Mouse (Mus musculus) c-Kit-positive CD71-positive TER-119-positive erythroid progenitor cells, embryonic 14.5 days (primary cell): ENCODE data around the gene Umad1.
"Not testable (repeated sequence)": the region's sequence is repeated elsewhere in the genome, so short reads cannot be mapped to it uniquely, and the experiment has no call there.

Experiments used
- DNase-seq: peaks from one replicate; pipeline ENCODE4 v3.0.0-alpha.2; 2013; ENCODE audit warnings: low spot score

Gene Umad1

GRCm38 (mm10) chr6:8316201-8316600 is 57.1 kb downstream of the Umad1 start:
- peak; percentile 60 for DNase-seq

- no peak for DNase-seq
These were observed 60.5 kb downstream of the Umad1 start for GRCm38 (mm10) chr6:8319591-8319990.

DNA sequence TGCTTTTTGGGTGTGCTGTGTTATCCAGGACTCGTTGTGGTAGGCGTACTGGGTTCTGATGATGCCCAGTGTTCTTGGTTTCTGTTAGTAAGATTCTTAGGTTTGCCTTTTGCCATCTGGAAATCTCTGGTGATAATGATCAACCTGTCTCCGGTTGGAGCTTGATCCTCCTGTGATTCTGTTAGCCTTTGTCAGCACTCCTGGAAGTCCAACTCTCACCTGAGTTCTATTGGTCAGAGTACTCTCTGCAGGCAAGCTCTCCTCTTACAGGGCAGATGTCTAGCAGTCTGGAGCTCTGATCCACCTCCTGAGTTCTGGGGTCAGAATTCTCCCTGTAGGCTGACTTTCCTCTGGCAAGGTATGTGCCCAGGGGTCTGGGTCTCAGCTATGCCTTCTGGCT is 72.4 kb downstream of the Umad1 start:
- not testable (repeated sequence) for DNase-seq

GRCm38 (mm10) chr6:8333380-8333779 is 74.3 kb downstream of the Umad1 start:
- DNase-seq = no peak

DNA sequence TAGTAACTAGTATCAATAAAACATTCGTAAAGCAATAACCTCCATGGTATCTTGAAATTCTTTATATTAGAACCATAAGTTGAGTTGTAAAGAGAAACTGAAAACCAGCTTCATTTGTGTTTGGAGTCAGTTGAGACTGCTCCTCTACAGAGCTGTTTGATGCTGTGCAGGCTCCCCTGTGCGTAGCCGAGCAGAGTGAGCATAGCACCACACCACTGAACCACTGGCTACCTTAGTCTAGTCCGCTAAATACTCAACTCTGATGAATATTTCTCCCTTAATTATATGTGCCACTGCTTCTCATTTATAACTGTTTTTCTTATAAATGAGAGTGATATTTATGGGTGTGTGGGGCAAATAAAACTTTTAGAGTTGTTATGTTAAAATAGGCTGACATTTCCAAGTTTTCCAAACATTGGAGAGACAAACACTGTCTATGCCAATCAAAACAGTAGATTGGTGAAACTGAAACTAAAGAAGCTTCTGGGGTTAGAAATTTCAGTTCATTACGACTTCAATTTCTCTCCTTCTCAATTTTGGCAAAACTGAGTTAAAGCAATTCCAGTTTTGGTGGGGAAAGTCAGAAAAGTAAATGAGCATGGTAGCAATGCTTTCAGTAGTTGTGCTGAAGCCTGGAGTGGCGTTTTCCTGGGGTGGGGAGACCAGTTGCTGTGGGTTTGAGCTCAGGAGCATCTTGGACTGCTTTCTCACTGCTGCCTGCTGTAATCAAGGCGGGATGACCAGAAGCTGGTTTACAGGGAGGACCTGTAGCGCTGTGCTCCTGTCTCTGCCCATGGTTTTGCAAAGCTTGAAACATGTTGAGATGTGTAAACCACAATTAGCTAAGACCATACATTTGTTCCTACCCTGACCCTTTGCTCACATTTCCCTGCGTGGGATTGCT is 77.7 kb downstream of the Umad1 start:
- DNase-seq = no peak

DNA sequence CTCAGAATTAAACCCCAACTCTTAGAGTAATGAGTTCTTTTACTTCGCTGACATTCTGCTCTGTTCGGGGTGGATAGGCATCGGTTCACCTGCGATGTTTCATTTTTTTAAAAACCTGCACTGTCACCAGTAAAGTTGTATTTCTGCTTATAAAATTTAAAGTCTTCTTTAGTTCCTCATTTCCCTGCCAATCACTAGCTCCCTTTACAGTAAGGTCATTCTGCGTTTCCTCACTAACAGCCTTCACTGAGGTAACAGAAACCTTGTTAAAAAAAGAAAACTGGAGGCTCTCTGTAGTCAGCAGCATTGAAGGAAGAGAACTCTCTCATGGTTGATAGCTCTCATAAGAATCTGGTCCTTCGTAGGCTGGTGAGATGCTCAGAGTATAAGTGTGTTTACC is 80.4 kb downstream of the Umad1 start:
- no peak for DNase-seq

DNA sequence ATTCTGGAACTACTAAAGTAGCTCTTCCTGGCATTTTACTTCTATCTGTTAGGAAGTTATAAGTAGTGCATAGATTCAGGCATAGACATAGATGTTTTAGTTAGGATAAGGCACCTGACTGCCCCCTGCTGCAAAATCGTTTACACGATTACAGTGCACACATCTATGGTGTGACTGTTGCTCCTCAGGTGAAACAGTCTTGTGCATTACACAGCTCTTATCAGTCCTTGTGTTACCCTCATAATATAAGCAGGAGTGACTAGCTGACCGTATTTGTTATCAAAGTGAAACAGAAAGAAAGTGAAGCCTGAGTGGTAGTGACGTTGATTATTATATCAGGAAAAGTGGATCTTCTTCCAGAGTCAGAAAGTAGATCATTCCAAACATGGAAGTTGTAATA is 84.2 kb downstream of the Umad1 start:
- peak; percentile 52 for DNase-seq

DNA sequence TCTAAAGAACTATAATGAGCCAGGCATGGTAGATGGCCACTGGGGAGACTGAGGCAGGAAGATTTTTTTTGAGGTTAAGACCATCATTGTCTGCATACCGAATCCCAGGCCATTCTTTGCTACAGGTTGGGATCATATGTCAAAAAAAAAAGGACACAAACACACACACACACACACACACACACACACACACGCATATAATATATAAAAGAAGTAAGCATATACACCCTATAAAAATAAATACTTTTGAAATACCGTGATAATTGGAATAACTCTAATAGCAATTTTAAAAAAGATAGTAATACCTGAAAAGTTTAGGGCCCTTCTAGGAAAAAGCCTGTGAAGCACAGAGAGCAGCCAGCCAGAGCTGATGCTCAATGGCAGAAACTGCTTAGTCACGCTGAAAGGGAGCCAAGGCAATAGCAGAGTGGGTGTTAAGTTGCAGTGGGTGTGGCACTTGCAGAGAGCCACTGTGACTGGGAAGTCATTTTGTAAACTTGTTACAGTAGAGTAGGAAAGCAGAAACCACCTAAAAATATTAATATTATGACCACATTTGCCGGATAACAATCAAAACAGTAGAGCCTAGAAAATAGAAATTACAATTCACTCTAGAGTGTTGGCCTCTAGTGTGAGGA is 86.2 kb downstream of the Umad1 start:
- peak; percentile 93 for DNase-seq

DNA sequence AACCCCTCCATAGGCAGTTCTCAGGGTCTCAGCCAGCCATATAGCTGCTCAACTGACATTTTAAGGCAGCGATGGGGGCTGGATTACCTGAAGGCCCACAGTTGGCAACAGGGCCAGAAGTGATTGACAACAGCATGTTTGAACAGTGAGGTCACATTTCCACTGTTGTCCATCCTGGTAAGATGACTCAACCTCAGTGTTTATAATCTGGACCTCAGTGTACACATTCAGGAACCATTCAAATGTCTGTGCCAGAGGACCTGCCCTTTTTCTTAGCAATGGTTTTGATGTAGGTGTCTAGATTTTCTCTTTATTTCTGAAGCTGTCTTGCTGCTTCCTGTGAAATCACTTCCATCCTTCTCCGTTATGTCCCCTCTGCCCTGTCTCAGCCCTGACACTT is 88.1 kb downstream of the Umad1 start:
- no peak for DNase-seq

DNA sequence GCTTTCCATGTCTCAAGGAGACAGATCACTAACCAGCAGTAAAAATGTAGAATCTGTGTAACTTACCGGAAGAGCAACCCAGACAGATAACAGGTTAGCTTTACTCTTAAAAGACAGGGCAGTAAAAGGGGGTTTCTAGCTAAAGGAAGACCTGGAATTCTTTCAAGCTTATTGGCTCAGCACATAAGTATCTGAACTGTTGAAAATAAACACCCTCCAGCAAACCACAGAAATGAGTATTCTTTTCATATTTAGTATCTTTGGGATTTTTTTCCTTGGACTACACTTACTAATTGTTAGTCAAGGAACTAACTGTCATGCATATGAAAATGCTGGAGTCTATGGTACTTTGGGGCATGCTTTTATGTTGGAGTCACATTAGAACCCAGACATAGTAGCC is 89.3 kb downstream of the Umad1 start:
- no peak for DNase-seq

GRCm38 (mm10) chr6:8349060-8349670 is 90.1 kb downstream of the Umad1 start:
- DNase-seq = peak; percentile 49

DNA sequence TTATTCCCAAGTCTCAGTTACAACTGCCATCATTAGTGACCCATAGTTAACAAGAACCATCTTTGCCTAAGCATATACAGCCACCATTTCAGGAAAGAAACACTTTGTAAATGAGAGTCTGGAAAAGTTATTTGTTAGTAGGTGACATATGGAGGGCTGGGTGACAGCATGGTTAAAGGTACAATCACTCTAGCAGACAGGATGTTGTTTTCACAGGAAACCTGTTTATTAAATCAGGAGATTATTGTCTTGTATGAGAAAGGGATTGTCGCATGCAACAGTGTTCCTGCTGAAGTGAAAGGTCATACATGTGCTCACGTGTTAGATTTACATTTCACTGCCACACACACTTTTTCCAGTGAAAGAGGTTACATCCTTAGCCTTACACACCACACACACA is 92.4 kb downstream of the Umad1 start:
- DNase-seq = no peak

- no peak for DNase-seq
These were observed 93.6 kb downstream of the Umad1 start for GRCm38 (mm10) chr6:8352533-8353168.

GRCm38 (mm10) chr6:8353461-8353860 is 94.4 kb downstream of the Umad1 start:
- no peak for DNase-seq

- DNase-seq = no peak
These were observed 95.8 kb downstream of the Umad1 start for GRCm38 (mm10) chr6:8354846-8355245.

DNA sequence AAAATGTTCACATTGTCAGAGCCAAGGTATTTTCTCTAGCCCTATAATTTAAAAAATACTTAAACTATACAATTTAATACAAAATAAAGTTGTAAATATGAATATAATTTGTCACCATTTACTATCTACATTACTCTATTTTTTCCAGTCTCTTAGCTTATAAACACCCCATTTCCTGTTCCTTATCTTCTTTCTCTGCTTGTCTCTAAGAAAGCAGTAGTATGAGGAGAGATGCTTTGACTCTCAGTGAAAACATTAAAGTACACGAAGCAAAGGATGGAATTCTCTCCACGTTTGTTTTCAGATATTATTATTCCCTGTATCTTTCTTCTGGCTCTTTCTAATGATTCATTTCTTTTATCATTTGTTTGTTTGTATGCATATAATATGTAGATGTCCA is 99.1 kb downstream of the Umad1 start:
- no peak for DNase-seq

GRCm38 (mm10) chr6:8358782-8359181 is 99.7 kb downstream of the Umad1 start:
- no peak for DNase-seq

- no peak for DNase-seq
These were observed 101.7 kb downstream of the Umad1 start for GRCm38 (mm10) chr6:8360805-8361204.

DNA sequence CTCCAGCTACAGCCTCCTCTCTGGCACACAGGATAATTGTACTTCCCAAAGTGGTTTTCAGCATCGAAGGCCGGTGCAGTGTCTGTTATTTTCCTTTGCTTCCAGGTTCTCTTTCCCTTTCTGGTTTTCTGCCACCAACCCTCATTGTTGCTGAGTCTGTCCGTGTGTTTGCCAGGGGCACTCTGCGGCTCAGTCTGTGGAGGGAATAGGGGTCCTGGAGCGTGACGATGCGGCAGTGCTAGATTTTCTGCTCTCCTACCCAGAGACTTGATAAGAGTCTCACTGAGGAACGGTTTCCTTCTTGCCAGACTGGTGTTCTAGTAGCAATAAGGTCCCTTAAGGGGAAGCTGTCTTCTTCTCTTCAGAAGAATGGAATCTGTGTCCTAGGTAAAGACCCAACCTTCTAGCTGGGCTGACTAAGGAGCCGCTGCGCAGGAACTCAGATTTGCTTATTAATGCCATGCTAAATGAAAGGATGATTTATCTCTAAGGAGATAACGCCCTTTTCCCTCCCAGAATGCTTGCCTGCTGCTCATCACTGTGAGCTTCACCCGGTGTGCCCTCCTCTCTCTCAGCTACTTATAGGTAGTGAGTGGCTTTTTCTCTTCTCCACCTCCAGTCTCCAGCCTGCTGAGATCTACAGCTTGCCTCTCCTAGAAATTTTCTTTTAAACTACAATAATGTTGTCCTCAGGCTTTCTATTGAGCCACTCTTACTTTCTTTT is 105.1 kb downstream of the Umad1 start:
- no peak for DNase-seq

GRCm38 (mm10) chr6:8364757-8365150 is 105.7 kb downstream of the Umad1 start:
- no peak for DNase-seq

DNA sequence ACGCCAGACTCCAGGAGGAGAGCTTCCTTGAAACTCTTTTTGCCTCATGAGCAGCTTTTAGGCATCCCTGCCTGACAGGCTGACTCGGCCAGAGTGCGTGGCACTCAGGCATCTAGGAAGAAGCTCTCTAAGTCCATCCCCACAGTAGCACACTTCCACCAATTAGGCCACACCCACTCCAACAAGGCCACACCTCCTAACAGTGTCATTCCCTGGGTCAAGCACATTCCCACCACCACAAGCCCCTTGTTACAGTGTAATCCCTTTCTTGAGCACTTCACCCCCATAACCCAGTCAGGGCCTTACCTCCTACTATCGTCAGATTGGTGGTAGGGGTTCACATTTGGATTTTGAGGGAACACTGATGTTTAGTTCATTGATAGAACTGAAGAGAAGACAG is 108.6 kb downstream of the Umad1 start:
- DNase-seq = no peak
